Mouse (Mus musculus) testis, adult 2 months (tissue): ENCODE measurements around the gene Vwa8.

Source experiments
- CTCF ChIP-seq: fragments of 200-500 bp; IDR thresholded peaks from 2 replicates; pipeline ENCODE4 v1.5.1; 2012; ENCODE audit warnings: low read depth, mild to moderate bottlenecking, inconsistent platforms, low read length, moderate library complexity; ENCODE audit not compliant: control insufficient read depth, insufficient read depth, insufficient replicate concordance
- POLR2A ChIP-seq: fragments of 200-500 bp; IDR thresholded peaks from 2 replicates; pipeline ENCODE4 v1.6.1; 2012; ENCODE audit warnings: low read depth, mild to moderate bottlenecking, inconsistent platforms, low read length, moderate library complexity; ENCODE audit not compliant: control insufficient read depth

GRCm38 (mm10) chr14:78983104-78983503, 134.3 kb downstream of the Vwa8 start:
- TF ChIP-seq CTCF (no peak), POLR2A (no peak)
